Mouse (Mus musculus) gastrocnemius, adult 18-20 months (tissue): ENCODE measurements around the gene Tnpo2. TPM values are rescaled to one million over a fixed set of nuclear protein-coding genes. Genes with fewer than 3 reads are reported as not detected.

ENCODE experiments used
- DNase-seq: peaks from one replicate; pipeline ENCODE4 v3.0.0; 2021; ENCODE audit warnings: low spot score
- total RNA-seq, 2 experiments: library from RNA; stranded (reverse); gene quantifications; 2 replicates each; pipeline ENCODE4 v1.2.3; 2021

Tnpo2 gene
- total RNA-seq, 2 experiments from 2014 or later = 27.6 to 35.4 TPM

DNA sequence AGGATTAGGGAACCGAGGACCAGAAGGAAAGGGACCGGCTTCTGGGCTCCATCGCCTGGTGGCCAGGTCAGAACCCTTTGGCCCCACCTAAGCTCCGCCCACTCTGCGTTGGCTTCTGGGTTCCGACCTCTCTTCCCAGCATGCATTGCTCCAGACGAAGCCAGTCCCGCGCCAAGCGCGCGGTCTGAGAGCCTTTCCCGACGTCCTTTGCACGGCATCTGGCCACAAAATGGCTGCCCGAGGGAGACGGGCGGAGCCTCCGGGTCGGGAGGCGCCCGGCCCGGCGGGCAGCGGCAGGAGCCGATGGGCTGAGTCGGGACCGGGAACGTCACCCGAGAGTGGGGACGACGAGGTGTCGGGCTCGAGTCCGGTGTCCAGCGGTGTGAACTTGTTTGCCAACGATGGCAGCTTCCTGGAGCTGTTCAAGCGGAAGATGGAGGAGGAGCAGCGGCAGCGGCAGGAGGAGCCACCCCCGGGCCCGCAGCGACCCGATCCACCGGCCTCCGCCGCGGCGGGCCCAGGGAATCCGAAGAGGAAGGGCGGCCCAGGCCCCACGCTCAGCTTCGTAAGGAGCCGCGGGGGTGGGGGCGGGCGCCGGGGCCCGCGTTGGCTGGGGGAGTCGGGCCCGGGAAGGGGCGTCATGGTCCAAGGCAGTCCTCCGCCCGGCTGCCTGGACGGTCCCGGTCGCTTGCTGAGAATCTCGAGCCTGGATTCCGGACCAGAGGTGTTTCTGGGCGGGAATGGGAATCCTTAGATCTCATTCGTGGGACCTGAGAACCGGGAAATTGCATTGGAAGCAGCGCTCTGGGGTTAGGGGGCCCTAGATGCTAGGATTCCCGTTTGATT is 9.8 kb upstream of the Tnpo2 start, which contains the start of gene Trir:
Gene Trir (plus strand): TSS at position 154 of the 846 bp plus-strand sequence.
- DNase-seq = peak; percentile 99

DNA sequence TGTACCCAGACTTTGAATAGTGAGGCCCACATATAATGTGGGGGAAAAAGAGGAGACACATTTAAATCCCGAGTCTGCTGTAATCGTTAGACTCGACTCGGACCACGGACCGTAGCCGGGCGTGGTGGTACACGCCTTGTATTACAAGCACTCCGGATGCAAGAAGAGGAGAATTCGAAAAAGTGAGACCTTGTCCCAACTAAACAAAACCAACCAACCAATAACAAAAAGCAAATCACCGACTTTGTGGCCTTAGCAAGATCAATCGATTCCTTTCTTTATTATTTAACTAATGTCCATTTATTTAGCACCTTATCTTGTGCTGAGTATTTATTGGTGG is 9.2 kb upstream of the Tnpo2 start:
- no peak for DNase-seq

DNA sequence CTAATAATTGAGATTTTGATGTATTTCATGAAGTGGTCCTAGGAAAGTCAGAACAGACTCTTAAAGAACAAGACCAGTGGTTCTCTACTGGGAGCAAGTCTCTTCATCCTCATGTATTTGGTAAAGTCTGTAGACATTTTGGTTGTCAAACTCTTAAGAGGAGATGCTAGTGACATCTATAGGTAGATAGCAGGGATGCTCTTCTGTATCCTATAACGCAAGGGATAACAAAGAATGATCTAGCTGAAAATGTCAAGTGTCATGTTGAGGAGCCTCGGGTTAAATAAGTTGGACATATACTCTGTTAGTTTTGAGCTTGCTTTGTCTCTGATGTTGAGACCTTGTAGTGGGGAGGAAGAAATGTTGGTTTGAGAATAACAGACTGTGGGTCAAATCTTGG is 8.8 kb upstream of the Tnpo2 start:
- no peak for DNase-seq

GRCm38 (mm10) chr8:85029271-85029670 is 7.4 kb upstream of the Tnpo2 start:
- DNase-seq = no peak

GRCm38 (mm10) chr8:85032622-85033311 is 3.9 kb upstream of the Tnpo2 start:
- DNase-seq = no peak

GRCm38 (mm10) chr8:85033867-85034266 is 2.8 kb upstream of the Tnpo2 start:
- no peak for DNase-seq

- DNase-seq = peak; percentile 70
Observed at GRCm38 (mm10) chr8:85034764-85035163, 2.0 kb upstream of the Tnpo2 start.

GRCm38 (mm10) chr8:85035165-85035727 is 1.5 kb upstream of the Tnpo2 start:
- no peak for DNase-seq

DNA sequence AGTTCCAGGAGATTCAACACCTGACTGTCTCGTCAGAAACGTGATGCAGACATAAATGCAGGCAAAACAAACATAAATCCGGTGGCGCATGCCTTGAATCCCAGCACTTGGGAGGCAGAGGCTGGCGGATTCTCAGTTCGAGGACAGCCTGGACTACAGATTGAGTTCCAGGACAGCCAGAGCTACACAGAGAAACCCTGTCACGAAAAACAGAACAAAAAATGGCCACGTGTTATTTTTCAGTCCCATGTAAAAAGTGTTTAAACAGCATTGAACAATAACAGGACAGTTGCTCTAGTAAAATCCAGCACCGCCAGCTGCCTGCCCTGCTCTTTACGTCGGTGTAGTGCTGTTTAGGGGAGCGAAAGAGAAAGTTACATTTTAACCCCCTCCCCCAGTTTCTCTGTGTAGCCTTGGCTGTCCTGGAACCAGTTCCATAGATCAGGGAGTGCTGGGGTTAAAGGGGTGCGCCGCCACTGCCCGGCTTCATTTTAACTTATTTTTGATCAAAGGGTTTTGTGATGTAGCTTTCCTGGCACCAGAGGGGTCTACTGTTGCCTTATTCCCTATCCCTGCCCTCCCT is 896 bp upstream of the Tnpo2 start:
- DNase-seq = no peak

DNA sequence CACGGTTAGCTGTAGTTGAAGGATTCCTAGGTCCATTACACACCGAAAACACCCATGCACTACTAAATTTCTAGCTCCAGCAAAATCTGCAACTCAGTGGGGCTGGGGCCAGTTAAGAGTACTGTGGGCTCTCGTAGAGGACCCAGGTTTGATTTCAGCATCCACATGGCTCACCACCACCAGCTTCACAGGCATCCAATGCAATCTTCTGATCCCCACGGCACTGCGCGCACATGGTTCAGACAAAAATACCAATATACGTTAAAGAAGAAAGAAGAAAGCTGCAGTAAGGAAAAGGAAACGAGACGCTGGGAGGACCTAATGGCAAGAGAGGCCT is 366 bp upstream of the Tnpo2 start:
- DNase-seq = no peak

DNA sequence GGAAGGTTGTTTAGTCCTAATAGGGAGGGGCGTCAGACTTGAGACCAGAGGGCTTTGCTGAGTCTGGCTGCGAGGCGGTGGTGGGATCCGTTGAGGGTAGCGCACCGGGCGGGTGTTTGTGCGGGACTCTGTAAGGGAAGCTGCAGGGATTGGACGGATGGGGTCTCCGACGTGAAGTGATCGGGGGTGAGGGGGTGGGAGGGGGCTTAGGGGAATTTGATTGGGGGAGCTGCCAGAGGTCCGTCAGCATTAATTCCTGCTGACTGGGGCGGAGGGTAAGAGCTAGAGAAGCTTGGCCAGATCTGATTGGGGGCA is 608 bp downstream of the Tnpo2 start:
- no peak for DNase-seq

GRCm38 (mm10) chr8:85037681-85038531 is 1.2 kb downstream of the Tnpo2 start:
- DNase-seq = no peak

GRCm38 (mm10) chr8:85043619-85044018 is 6.9 kb downstream of the Tnpo2 start:
- DNase-seq = no peak

DNA sequence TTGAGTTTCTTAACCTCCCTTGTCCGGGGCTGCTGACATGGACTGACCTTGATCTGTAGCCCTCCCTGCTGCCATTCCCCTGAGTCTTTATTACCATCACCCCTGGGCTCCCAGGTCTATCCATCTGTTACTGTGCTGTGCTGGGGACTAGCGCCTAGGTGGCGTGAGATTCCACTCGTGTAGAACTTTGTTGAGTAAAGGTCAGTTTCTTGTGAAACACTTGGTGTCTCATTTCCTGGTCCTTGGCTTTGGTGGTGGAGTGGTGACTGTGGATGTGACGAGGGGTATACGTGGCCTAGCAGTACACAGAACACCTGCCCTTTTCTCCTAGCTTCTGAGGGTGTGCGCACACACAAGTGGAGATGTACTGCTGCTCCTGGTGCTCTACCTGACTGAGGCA is 20.7 kb downstream of the Tnpo2 start:
- no peak for DNase-seq

DNA sequence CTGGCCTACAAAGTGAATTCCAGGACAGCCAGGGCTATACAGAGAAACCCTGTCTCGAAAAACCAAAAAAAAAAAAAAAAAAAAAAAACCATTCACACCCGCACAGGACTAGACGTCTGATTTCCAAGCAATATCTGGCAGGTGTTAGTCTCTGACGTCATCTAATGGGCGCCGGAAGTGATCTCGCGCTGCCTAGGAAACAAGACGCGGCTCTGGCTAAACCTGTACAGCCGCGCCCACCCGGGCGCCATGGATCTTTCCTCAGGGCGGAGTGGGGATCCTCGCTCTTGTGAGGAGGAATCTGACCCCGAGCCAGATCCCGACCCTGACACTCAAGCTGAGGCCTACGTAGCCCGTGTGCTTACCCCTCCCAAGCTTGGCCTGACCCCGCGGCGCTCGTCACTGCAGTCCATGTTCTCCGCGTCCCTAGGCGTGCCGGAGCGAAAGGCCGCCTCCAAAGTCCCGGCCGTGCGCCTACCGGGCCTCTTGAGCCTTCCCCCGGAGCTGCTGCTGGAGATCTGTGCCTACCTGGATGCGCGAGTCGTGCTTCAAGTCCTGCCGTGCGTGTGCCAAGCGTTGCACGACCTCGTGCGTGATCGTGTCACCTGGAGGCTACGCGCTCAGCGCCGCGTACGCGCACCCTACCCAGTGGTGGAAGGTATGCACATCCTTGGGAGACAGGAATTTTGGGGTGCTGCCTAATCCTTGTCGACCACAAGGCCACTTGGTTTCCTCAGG is 23.3 kb downstream of the Tnpo2 start, which contains the start of gene Fbxw9:
Gene Fbxw9 (plus strand): TSS at position 177 of the 738 bp plus-strand sequence.
- DNase-seq = peak; percentile 91

- no peak for DNase-seq
Observed at GRCm38 (mm10) chr8:85062603-85063002, 25.9 kb downstream of the Tnpo2 start.

DNA sequence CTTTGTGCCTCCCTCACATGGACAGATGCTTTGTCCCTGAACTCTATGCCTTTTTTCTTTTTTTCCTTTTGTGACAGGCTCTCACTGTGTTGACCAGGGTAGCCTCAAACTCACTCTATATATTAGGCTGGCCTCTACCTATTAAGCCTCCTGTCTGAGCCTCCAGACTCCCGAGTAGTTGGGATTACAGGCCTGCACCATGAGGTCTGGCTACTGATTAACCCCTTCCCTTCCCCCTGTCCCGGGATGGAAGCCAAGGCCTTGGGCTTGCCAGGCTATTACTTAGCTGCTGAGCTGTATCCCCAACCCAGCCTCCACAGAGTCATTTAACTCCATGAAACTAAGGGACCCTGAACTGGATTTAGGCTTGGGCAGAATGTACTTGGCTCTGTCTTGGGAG is 28.5 kb downstream of the Tnpo2 start:
- DNase-seq = no peak

DNA sequence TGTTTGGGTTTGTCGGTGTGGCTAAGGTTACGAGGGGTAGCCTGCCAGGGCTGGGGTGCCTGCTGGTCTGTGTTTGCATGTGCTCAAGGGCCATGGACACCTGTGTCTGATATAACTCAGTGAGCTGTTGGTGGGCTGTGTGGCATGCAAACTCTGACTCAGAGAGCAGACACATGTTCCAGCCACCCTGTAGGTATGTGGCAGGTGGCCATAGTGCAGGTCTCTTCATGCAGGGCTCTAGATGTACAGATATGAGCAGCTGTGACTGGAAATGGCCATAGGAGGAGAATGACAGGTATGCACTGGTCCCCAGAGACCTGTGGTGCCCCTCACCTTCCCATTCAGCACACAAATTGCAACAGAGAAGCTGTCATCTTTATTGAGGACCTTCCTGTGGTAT is 30.4 kb downstream of the Tnpo2 start:
- DNase-seq = no peak

GRCm38 (mm10) chr8:85067982-85068381 is 31.3 kb downstream of the Tnpo2 start, which contains the start of gene Gm5741:
Gm5741 (minus strand) TSS chr8:85067982.
- DNase-seq = no peak

GRCm38 (mm10) chr8:85071041-85071440 is 34.3 kb downstream of the Tnpo2 start:
- no peak for DNase-seq
